Mouse (Mus musculus): ENCODE results near the gene Nlrp9c. TPM values are rescaled to one million over a fixed set of nuclear protein-coding genes. Genes with fewer than 3 reads are reported as not detected.
"Not testable (repeated sequence)": the region's sequence is repeated elsewhere in the genome, so short reads cannot be mapped to it uniquely, and the experiment has no call there.

The Nlrp9c gene
- polyA plus RNA-seq, 1 experiment from 2014 or later: not detected

DNA sequence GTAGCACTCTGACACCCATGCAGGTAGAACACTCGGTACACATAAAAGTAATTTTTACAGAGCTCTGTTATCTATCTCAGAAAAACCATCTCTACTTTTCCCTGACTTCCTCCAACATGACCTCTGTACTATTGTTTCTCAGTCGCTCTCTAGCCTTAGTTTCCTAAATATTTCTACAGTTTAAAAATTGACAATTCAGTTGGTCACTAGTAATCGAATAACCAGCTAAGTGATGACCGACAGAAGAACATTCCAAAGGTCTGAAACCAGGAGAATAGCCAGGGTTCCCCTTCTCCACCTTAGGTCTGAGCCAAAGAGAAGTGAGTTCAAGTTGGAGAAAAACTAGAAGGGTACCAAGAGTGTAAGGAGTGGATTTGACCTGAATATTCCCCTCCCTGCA lies 91.7 kb downstream of the Nlrp9c start:
- 77% methylated on average over 4 of the region's 4 CpGs for WGBS
- not testable (repeated sequence) for H3K27me3 ChIP-seq; H3K4me1 ChIP-seq; H3K9ac ChIP-seq (replicated peaks); H3K4me2 ChIP-seq (replicated peaks); H3K4me3 ChIP-seq; H3K27ac ChIP-seq (replicated peaks); H3K36me3 ChIP-seq; ATAC-seq (ENCODE audit: low FRiP score, low read depth)
- H3K9me3 ChIP-seq: peaks cover 27% of the 10 kb centered on the region; the same call in 1 of the 2 replicates

GRCm38 (mm10) chr7:26306926-26307325 lies 96.6 kb downstream of the Nlrp9c start, which contains the start of gene Cyp2a4:
Gene Cyp2a4, plus strand, starts transcription at chr7:26307169.
- ATAC-seq (ENCODE audit: low FRiP score, low read depth): not testable (repeated sequence)

GRCm38 (mm10) chr7:26303429-26304166 lies 99.9 kb downstream of the Nlrp9c start:
- not testable (repeated sequence) for ATAC-seq (ENCODE audit: low FRiP score, low read depth); H3K4me2 ChIP-seq (replicated peaks); H3K27me3 ChIP-seq; H3K4me1 ChIP-seq; H3K36me3 ChIP-seq; H3K4me3 ChIP-seq; H3K9ac ChIP-seq (replicated peaks); H3K27ac ChIP-seq (replicated peaks)
- WGBS: 84% methylated on average over 7 of the region's 8 CpGs
- peaks cover 11% of the 10 kb centered on the region; the same call in 1 of the 2 replicates for H3K9me3 ChIP-seq

More at GRCm38 (mm10) chr7:26306926-26307325, 96.6 kb downstream of the Nlrp9c start, which contains the start of gene Cyp2a4:
- H3K4me3 ChIP-seq; H3K9ac ChIP-seq (replicated peaks); H3K4me2 ChIP-seq (replicated peaks); H3K27ac ChIP-seq (replicated peaks); H3K4me1 ChIP-seq; H3K36me3 ChIP-seq; H3K27me3 ChIP-seq: not testable (repeated sequence)
- WGBS: 68% methylated on average over 2 of the region's 2 CpGs
- H3K9me3 ChIP-seq: peaks cover 21% of the 10 kb centered on the region; the same call in 1 of the 2 replicates

Other genes with a start within 250 kb of the Nlrp9c start
- gene Cyp2b9, start 230.3 kb downstream of the Nlrp9c start, polyA plus RNA-seq (2016; fragmentation: Nextera tagmentation; extraction: Ambion mirVana): not detected in 2 replicates
- not detected in 2 replicates for gene Vmn1r184, start 143.4 kb downstream of the Nlrp9c start, polyA plus RNA-seq (2016; fragmentation: Nextera tagmentation; extraction: Ambion mirVana)
- gene Cyp2a4, start 96.5 kb downstream of the Nlrp9c start, polyA plus RNA-seq (2016; fragmentation: Nextera tagmentation; extraction: Ambion mirVana): not detected in 2 replicates
- gene Nlrp4a, start 31.4 kb upstream of the Nlrp9c start, polyA plus RNA-seq (2016; fragmentation: Nextera tagmentation; extraction: Ambion mirVana): not detected in 2 replicates
- gene Nlrp9a, start 131.3 kb upstream of the Nlrp9c start, polyA plus RNA-seq (2016; fragmentation: Nextera tagmentation; extraction: Ambion mirVana): not detected in 2 replicates
- gene Vmn1r185, start 214.8 kb upstream of the Nlrp9c start, polyA plus RNA-seq (2016; fragmentation: Nextera tagmentation; extraction: Ambion mirVana): not detected in 2 replicates

Measured in midbrain, embryonic 12.5 days (tissue).